Mouse (Mus musculus) right cerebral cortex, adult 2 months (tissue): Measurements from ENCODE around the gene Prpf40a.

Source experiments
- DNase-seq, 2 experiments: peaks; one replicate each; pipeline ENCODE4 v3.0.0; 2021 to 2022; ENCODE audit warnings: low spot score in 2 of 2

Prpf40a gene

GRCm38 (mm10) chr2:53190684-53191511, at the start of gene Prpf40a:
TSS of gene Prpf40a (minus strand) at chr2:53191284.
- DNase-seq = peak; percentile 99 to 100

DNA sequence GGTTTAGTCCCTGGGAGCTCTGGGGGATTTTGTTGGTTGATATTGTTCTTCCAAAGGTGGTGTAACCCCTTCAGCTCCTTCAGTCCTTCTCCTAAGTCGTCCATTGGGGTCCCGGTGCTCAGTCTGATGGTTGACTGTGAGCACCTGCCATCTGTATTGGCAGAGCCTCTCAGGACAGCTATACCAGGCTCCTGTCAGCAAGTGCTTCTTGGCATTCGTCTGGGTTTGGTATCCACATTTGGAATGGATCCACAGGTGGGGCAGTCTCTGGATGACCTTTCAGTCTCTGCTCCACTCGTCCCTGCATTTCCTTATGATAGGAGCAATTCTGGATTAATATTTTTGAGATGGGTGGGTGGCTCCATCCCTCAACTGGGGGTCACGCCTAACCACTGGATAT, 31.2 kb upstream of the Prpf40a start:
- no peak for DNase-seq

- DNase-seq = no peak
Observed at GRCm38 (mm10) chr2:53213493-53213892, 22.4 kb upstream of the Prpf40a start.

- DNase-seq = no peak
Observed at GRCm38 (mm10) chr2:53206749-53207148, 15.7 kb upstream of the Prpf40a start.

DNA sequence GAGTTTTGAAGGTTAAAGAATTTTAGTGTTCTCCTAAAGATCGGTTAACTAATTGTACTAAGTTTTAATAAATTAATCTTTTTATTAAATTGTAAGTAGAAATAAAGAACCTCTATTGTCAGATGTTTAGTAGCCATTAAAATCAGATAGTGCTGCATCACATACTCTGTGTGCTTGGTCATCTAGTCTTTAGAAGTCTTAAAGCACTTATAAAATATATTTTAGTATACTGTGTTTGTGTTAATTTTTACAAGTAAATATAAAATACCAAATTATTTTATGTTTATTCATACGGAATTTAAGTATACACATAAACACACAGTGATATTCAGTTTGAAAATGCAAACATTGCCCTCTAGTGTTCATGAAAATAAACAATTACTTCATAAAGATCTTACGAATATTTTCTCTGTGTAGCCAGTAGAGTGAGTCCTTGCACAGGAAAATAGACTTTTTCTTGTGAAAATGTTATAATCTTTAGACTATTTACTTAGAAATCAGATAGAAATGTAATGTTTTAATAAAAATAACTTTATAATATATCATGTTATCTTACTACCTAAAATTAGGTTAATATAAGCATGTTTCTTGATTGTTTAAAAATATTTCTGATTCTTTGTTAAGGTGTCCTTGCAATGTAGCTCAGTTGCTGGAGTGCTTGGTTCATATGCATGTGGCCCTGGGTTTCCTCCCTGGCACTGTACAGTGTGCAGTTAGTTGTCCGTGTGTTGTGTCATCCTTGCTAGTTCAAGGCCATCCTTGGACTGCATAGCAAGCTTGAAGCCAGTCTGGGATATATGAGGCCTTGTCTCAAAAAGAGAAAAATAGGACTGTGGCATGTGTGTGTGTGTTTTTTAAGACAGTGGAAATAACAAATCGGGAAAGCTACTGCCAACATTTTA, 13.5 kb upstream of the Prpf40a start:
- DNase-seq = no peak

- DNase-seq = no peak
Observed at GRCm38 (mm10) chr2:53200164-53200885, 9.2 kb upstream of the Prpf40a start.

DNA sequence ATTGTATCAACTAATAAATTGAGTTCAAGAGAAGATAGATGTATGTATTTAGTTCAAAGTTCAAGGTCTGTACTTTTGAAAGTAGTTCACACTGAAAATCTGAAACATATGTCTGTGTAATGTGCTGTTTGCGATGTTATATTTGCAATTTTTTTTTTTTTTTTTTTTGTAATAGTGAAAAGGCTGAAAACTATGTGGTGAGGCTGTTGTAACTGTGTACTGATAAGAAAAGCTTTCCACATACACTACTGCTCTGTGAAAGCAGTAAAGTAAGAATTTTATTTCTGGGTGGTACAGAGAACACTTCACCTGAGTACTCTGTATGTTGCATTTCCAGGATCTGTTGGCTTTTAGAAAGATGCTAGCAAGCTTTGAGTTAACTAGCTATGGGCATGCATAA, 8.1 kb upstream of the Prpf40a start:
- no peak for DNase-seq

- no peak for DNase-seq
Observed at GRCm38 (mm10) chr2:53196431-53196830, 5.3 kb upstream of the Prpf40a start.

- DNase-seq = peak in 1 of 2 experiments; percentile 26
Observed at GRCm38 (mm10) chr2:53192386-53192785, 1.3 kb upstream of the Prpf40a start.

GRCm38 (mm10) chr2:53191523-53192220, 588 bp upstream of the Prpf40a start, which contains the start of gene Arl6ip6:
TSS of gene Arl6ip6 (plus strand) at chr2:53191726.
- DNase-seq = peak; percentile 98

DNA sequence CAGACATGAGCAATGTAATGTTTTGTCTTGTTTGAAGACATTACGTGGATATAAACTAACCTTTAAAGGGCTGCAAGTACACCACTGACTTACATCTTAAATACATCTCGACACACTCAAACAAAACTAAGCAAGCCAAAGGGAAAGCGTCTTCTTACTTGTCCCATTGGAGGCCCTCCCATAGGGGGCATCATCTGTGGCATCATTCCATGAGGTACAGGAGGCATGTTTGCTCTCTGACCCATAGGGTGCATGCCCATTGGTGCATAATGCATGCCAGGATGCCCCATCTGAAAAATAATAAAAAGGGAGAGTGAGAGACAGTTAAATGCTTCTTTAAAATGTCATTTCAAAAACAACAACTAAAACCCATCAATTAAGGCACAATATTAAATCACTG, 1.3 kb downstream of the Prpf40a start:
- no peak for DNase-seq

DNA sequence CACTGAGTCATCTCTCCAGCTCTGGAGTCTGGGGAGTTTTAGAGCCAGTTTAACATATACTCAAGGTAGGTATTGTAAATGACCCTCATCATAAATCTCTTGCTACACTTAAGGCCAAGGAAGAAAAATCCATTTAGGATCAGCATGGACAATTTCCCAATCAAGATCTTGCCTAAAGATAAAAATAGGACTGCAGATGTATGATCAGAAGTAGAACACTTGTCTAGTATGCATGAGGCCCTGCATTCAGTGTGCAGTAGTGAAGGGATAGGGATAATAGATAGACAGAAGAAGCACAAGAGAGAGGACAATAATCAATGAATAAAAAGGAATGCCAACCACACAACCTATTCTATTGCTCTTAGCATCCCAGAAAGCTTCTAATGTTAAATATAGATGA, 11.2 kb downstream of the Prpf40a start:
- DNase-seq = no peak

DNA sequence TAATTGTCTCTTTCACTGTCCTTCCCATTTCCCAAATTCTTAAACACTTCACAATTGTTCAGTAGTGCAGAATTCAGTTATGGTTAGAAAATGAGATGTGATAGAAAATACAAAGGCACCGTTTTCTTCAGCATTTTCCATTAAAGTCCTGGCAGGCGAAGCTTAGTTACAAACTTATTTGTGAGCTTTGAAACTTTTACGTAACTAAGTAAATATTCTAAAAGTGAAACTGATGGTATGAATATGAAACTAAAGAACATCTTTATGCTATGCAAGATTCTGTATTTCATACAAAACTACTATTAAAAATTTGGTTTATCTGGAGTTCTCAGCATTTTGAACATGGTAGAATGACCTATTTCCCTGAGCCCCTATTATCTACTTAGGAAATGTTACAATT, 12.1 kb downstream of the Prpf40a start:
- no peak for DNase-seq

GRCm38 (mm10) chr2:53173966-53174365, 17.1 kb downstream of the Prpf40a start:
- DNase-seq = no peak

DNA sequence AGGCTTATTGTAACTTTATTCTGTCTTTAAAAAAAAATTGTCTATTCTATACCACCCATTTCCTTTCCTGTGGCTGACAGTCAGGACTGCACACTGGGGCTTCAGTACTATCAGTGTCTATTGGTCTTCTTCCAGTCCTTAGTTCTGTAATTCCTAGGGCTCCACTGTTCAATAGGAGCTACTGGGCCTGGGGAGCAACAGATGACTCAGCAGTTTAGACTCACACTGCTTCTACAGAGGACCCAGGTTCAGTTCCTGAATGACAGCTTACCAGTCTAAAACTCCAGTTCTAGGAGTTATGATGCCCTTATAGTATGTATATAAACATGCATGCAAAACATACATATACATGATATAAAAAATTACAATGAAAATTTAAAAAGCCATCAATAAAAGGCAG, 44.2 kb downstream of the Prpf40a start:
- no peak for DNase-seq

DNA sequence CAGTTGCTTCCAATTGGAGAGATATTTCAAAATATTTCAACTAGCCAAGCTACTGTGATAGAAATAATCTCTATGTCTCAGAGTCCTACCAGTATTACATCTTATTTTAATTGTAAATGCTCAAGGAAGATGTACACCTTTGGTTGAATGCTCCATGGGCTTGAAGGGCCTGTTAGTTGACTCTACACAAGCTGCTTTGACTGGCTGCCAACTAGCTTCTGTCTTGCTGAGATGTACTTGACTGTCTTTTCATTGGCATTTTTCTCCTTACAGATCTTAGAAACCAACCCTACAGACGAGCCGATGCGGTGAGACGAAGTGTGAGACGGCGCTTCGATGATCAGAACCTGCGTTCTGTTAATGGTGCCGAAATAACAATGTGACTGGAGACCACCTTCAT, 59.5 kb downstream of the Prpf40a start:
- no peak for DNase-seq

DNA sequence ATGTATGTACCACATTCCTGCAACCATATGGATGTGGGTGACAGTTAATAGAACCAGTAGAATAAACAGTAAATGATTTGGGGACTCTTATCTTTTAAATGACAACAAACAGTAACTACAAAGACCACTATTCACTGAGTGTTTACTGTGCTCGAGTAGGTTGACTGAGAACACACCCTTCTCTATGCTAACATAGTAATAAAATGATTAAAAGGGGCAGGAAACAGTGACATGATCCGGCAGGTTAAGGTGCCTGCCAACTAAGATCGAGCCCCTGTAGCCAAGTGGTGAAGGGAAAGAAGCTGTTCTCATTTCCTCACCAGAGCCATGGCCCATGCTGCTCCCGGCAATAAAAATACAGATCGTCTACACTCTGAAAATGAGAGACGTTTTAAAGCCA, 62.0 kb downstream of the Prpf40a start:
- DNase-seq = no peak

DNA sequence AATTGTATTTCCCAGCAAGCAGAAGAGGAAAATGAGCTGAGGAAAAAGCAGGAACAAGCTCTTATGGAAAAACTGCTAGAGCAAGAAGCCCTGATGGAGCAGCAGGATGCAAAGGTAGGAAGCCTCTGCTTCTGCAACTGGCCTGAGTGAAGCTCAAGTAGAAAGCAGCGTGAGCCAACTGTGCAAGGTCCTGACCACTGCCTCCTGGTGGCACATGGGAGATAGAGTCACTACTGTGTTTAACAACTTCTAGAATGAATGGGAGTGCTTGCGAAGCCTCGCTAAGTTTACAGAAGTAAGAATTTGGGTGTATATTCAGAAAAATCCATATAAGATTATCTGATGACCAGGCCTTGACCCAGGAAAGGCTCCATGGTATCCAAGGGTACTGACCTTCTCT, 65.1 kb downstream of the Prpf40a start:
- DNase-seq = no peak

GRCm38 (mm10) chr2:53121797-53122196, 69.3 kb downstream of the Prpf40a start:
- peak; percentile 70 to 75 for DNase-seq

DNA sequence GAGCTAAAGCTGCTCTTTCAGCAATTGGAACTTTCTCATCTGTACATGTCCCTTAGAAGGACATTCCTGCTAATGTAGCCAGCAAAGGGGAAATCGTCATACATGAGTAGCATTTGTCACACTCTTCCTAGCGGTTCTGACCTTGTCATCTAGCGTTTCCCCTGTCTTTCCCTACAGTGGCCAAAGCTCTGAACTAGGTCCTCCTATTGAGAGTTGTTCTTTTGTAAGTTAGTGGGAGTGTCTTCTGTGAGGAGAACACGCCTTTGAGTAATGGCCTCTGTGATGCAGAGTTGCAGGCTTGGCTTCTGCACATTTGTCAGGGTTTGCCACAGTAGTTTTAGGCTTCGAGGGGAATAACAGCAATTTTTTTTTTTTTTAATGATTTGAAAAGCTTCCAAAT, 82.5 kb downstream of the Prpf40a start:
- no peak for DNase-seq

DNA sequence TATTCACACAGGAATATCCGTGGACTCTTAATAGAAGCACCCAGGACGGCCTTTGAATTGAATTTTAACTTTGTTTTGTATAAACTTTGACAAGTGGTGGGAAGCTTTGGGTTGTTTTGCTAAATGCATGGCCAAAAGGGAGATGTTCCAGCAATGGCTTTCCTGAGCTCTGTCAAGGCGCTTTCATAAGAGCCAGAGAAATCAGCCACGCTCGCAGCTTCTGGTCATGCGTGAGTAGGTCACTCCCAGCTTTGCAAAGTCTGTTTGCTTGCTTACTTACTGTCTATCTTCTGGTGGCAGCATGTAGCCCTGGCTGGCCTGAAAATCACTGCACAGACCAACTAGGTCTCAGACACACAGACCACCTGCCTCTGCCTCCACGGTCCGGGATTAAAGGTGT, 84.6 kb downstream of the Prpf40a start:
- no peak for DNase-seq
